Comparison of ENCODE assay signal across 9 mouse cellular contexts in the genomic region with DNA sequence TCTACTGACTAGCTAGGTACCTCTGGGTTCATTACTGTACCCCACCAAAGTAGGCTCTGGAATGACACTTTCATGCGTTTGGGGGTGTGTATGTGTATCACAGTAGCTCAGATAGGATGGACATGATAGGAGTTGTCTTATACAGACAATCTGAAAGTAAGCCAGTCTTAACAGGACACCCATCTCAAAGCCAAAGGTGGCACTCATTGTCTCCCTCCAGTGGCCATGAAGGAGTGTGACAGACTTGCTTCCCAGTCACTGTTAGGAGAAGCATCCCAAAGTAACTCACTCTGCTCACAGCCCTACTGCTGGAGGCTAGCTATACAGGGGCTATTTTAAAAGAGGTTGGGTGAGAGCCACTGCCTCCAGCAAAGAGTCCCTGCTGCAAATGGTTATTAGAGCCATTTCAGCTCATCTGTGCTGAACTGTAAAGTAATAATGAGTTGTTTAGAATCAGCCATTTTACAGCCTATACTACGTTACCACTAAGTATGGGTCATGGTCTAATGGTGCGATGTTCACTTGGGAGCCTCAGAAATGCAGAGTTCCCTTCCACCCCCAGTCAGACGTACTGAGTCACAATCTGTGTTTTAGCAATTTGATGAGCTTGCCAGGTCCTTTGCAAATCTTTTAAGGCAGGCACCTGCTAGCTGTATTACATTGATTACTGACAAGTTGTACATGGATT.
DNase-seq lines count a peak whose midpoint lies in the region; ATAC-seq lines count a peak whose summit lies in the region.
"Had no signal": no experiment of that assay in that cellular context is flagged by ENCODE, and none has a peak within 500 bp of the region (broad histone marks: within the 10 kb centered on the region; RNA-seq: fewer than 3 reads in every experiment).

No protein-coding gene starts in this region.

- DNase-seq in left cerebral cortex, postnatal 25 days (ENCODE audit: low spot score in 2 of 2), result peak; percentile 45 to 59
- no peak for DNase-seq in left cerebral cortex, adult 11 months (ENCODE audit: low spot score)
- peak; percentile 4 for DNase-seq in adrenal gland, adult 8-10 months
- DNase-seq in embryo, embryonic 9.5 days (ENCODE audit: extremely low spot score), result peak; percentile 61
- DNase-seq in limb, embryonic 10.5 days (ENCODE audit: low spot score), result peak; percentile 51
- DNase-seq in midbrain, embryonic 10.5 days (ENCODE audit: low spot score), result peak; percentile 38
- peak; percentile 83 for DNase-seq in thymus, postnatal 0 days (ENCODE audit: low spot score)

- H3K9ac ChIP-seq in hindbrain, embryonic 12.5 days, result no peak overlapping the region
- H3K9ac ChIP-seq: embryonic facial prominence, embryonic 15.5 days had no signal

- H3K27ac ChIP-seq in hindbrain, embryonic 12.5 days, result peak overlapping the region; percentile 79
- H3K27ac ChIP-seq in limb, embryonic 10.5 days, result no peak overlapping the region
- no peak overlapping the region for H3K27ac ChIP-seq in midbrain, embryonic 10.5 days (replicated peaks)
- H3K27ac ChIP-seq: embryonic facial prominence, embryonic 15.5 days had no signal

- H3K9me3 ChIP-seq in hindbrain, embryonic 12.5 days (replicated peaks), result no peaks in the 10 kb centered on the region
- H3K9me3 ChIP-seq in limb, embryonic 10.5 days (replicated peaks), result no peaks in the 10 kb centered on the region
- no peaks in the 10 kb centered on the region for H3K9me3 ChIP-seq in midbrain, embryonic 10.5 days (replicated peaks)
- H3K9me3 ChIP-seq: embryonic facial prominence, embryonic 15.5 days had no signal

- H3K4me3 ChIP-seq in hindbrain, embryonic 12.5 days, result no peak overlapping the region
- H3K4me3 ChIP-seq in limb, embryonic 10.5 days, result no peak overlapping the region
- H3K4me3 ChIP-seq in midbrain, embryonic 10.5 days, result no peak overlapping the region
- H3K4me3 ChIP-seq: embryonic facial prominence, embryonic 15.5 days had no signal

- no peak overlapping the region for H3K4me2 ChIP-seq in hindbrain, embryonic 12.5 days (replicated peaks)
- H3K4me2 ChIP-seq: embryonic facial prominence, embryonic 15.5 days had no signal

- intact Hi-C loops in left cerebral cortex, postnatal 25 days (cut with DNase I), result loop anchor here (5.0 kb wide), 1 partner anchor 261 kb away; no protein-coding TSS in a partner anchor

- peak; percentile 53 for ATAC-seq in hindbrain, embryonic 12.5 days (ENCODE audit: low FRiP score)

- H3K27me3 ChIP-seq in hindbrain, embryonic 12.5 days, result no peaks in the 10 kb centered on the region
- H3K27me3 ChIP-seq in limb, embryonic 10.5 days (ENCODE audit: low read depth, poor library complexity, severe bottlenecking), result no peaks in the 10 kb centered on the region
- H3K27me3 ChIP-seq in midbrain, embryonic 10.5 days (ENCODE audit: low read depth, poor library complexity, severe bottlenecking), result no peaks in the 10 kb centered on the region
- H3K27me3 ChIP-seq: embryonic facial prominence, embryonic 15.5 days had no signal

- H3K4me1 ChIP-seq in hindbrain, embryonic 12.5 days, result peaks cover 24% of the 10 kb centered on the region
- H3K4me1 ChIP-seq in limb, embryonic 10.5 days, result peaks cover 18% of the 10 kb centered on the region
- H3K4me1 ChIP-seq in midbrain, embryonic 10.5 days, result peaks cover 17% of the 10 kb centered on the region

- 60% methylated on average over 4 of the region's 4 CpGs for WGBS in hindbrain, embryonic 12.5 days
- WGBS in limb, embryonic 10.5 days, result 57% methylated on average over 4 of the region's 4 CpGs
- 83% methylated on average over 4 of the region's 4 CpGs for WGBS in midbrain, embryonic 10.5 days

- no peaks in the 10 kb centered on the region for H3K36me3 ChIP-seq in hindbrain, embryonic 12.5 days
- H3K36me3 ChIP-seq in limb, embryonic 10.5 days, result no peaks in the 10 kb centered on the region
- H3K36me3 ChIP-seq in midbrain, embryonic 10.5 days, result no peaks in the 10 kb centered on the region
- H3K36me3 ChIP-seq: embryonic facial prominence, embryonic 15.5 days had no signal
